Mouse (Mus musculus): ENCODE results near the gene Dct.

GRCm38 (mm10) chr14:118101227-118101990, 49.4 kb upstream of the Dct start:
- TF ChIP-seq CTCF (IDR thresholded peaks at IDR 0.05; ENCODE audit: insufficient read depth, low read length), result no peak
- TF ChIP-seq POLR2A (IDR thresholded peaks at IDR 0.05; ENCODE audit: borderline replicate concordance, extremely low read depth, low read depth, low read length), result no peak
